Mouse (Mus musculus): Measurements from ENCODE around the gene Ttc27.
"Not testable (repeated sequence)": the region's sequence is repeated elsewhere in the genome, so short reads cannot be mapped to it uniquely, and the experiment has no call there.

DNA sequence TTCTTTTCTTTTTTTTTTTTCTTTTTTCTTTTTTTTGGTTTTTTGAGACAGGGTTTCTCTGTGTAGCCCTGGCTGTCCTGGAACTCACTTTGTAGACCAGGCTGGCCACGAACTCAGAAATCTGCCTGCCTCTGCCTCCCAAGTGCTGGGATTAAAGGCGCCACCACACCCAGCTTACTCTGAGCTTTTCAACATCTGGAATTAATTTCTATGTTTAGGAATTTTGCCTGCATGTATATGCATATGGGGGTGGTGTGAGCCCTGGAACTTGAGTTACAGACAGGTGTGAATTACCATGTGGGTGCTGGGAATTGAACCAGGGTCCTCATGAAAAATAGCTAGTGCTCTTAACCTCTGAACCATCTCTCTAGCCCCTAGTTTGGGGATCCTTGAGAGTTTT is 15.9 kb upstream of the Ttc27 start:
- TF ChIP-seq TAL1, GATA1 (IDR thresholded peaks at IDR 0.05; ENCODE audit: low read length): not testable (repeated sequence)
